Mouse (Mus musculus) limb, embryonic 10.5 days (tissue): Measurements from ENCODE around the gene R3hdm4. TPM values are rescaled to one million over a fixed set of nuclear protein-coding genes. Genes with fewer than 3 reads are reported as not detected.

Source experiments
- DNase-seq: peaks from one replicate; pipeline ENCODE4 v3.0.0-alpha.2; 2017; ENCODE audit warnings: low spot score
- H3K27ac ChIP-seq: fragments of 300-500 bp; sonication (generic); 2 replicates; pipeline ENCODE4 v1.5.1; 2016; ENCODE audit warnings: mild to moderate bottlenecking
- H3K27me3 ChIP-seq: fragments of 300-500 bp; sonication (generic); 2 replicates; pipeline ENCODE4 v1.6.1; 2016; ENCODE audit warnings: low read depth, mild to moderate bottlenecking; ENCODE audit not compliant: poor library complexity, severe bottlenecking
- H3K36me3 ChIP-seq: fragments of 300-500 bp; sonication (generic); 2 replicates; pipeline ENCODE4 v1.6.1; 2016; ENCODE audit warnings: mild to moderate bottlenecking, moderate library complexity
- H3K4me1 ChIP-seq: fragments of 300-500 bp; sonication (generic); 2 replicates; pipeline ENCODE4 v1.6.1; 2016
- H3K4me3 ChIP-seq: fragments of 300-500 bp; sonication (generic); 2 replicates; pipeline ENCODE4 v1.5.1; 2016; ENCODE audit warnings: mild to moderate bottlenecking, moderate library complexity
- H3K9me3 ChIP-seq: fragments of 300-500 bp; sonication (generic); replicated peaks from 2 replicates; pipeline ENCODE4 v1.6.1; 2016; ENCODE audit warnings: mild to moderate bottlenecking
- WGBS: fragments of 180-500 bp; shearing (Covaris S2); methylation state at CpG from one replicate; pipeline ENCODE4 v1.1.7; 2016; 5-methylcytosine and 5-hydroxymethylcytosine counted together
- microRNA-seq: library from miRNA; unstranded; fragments of <30 nt; microRNA quantifications from one replicate; pipeline ENCODE4, GENCODE M21; 2017
- polyA plus RNA-seq: library from polyadenylated mRNA; unstranded; fragments of >200 nt; fragmentation: Nextera tagmentation; extraction: Ambion mirVana; gene quantifications from 2 replicates; pipeline ENCODE4 v1.2.1, GENCODE M21; 2016

Gene R3hdm4
- polyA plus RNA-seq, 1 experiment from 2014 or later: 143 TPM

- H3K27me3 ChIP-seq: no peaks in the 10 kb centered on the region
- 46% methylated on average over 10 of the region's 10 CpGs for WGBS
- H3K4me1 ChIP-seq: peaks cover 31% of the 10 kb centered on the region
- DNase-seq: peak; percentile 53
- peaks cover 96% of the 10 kb centered on the region for H3K36me3 ChIP-seq
- H3K9me3 ChIP-seq: no peaks in the 10 kb centered on the region
- H3K27ac ChIP-seq: no peak overlapping the region
- H3K4me3 ChIP-seq: 0 out of 2 replicates have a peak overlapping the region, but pooled peaks have one; percentile 9
These were observed 56.4 kb downstream of the R3hdm4 start for GRCm38 (mm10) chr10:79864351-79865188.

GRCm38 (mm10) chr10:79862925-79863324 is 58.1 kb downstream of the R3hdm4 start:
- H3K4me1 ChIP-seq: peaks cover 38% of the 10 kb centered on the region
- no peaks in the 10 kb centered on the region for H3K9me3 ChIP-seq
- no peak for DNase-seq
- no peak overlapping the region for H3K4me3 ChIP-seq
- no peaks in the 10 kb centered on the region for H3K27me3 ChIP-seq
- WGBS: 82% methylated on average over 10 of the region's 10 CpGs
- H3K27ac ChIP-seq: no peak overlapping the region
- peaks cover 98% of the 10 kb centered on the region for H3K36me3 ChIP-seq

GRCm38 (mm10) chr10:79862049-79862788 is 58.8 kb downstream of the R3hdm4 start:
- 92% methylated on average over 23 of the region's 23 CpGs for WGBS
- no peak overlapping the region for H3K4me3 ChIP-seq

GRCm38 (mm10) chr10:79861230-79862048 is 59.6 kb downstream of the R3hdm4 start:
- H3K27me3 ChIP-seq: no peaks in the 10 kb centered on the region
- no peaks in the 10 kb centered on the region for H3K9me3 ChIP-seq
- no peak overlapping the region for H3K4me3 ChIP-seq
- no peak for DNase-seq
- H3K36me3 ChIP-seq: peaks cover 100% of the 10 kb centered on the region
- peaks cover 42% of the 10 kb centered on the region for H3K4me1 ChIP-seq
- WGBS: 86% methylated on average over 25 of the region's 25 CpGs
- no peak overlapping the region for H3K27ac ChIP-seq

More at GRCm38 (mm10) chr10:79862049-79862788, 58.8 kb downstream of the R3hdm4 start:
- no peaks in the 10 kb centered on the region for H3K9me3 ChIP-seq
- peaks cover 100% of the 10 kb centered on the region for H3K36me3 ChIP-seq
- H3K4me1 ChIP-seq: peaks cover 42% of the 10 kb centered on the region
- H3K27ac ChIP-seq: no peak overlapping the region
- no peaks in the 10 kb centered on the region for H3K27me3 ChIP-seq
- DNase-seq: no peak

- H3K4me1 ChIP-seq: peaks cover 46% of the 10 kb centered on the region
These were observed 60.7 kb downstream of the R3hdm4 start for GRCm38 (mm10) chr10:79860079-79860911.

More at GRCm38 (mm10) chr10:79860079-79860911, 60.7 kb downstream of the R3hdm4 start:
- H3K9me3 ChIP-seq: no peaks in the 10 kb centered on the region
- H3K27ac ChIP-seq: no peak overlapping the region
- DNase-seq: no peak
- no peaks in the 10 kb centered on the region for H3K27me3 ChIP-seq
- H3K4me3 ChIP-seq: peak overlapping the region; percentile 2; the same call in 1 of the 2 replicates
- WGBS: 91% methylated on average over 26 of the region's 26 CpGs
- H3K36me3 ChIP-seq: peaks cover 96% of the 10 kb centered on the region

Small RNAs within 50 kb of the gene (microRNA-seq; reads per million reads assigned to microRNA genes)
- gene Mir6910: 0.88 reads per million

Other genes starting within 250 kb of the R3hdm4 start
- 209 and 259 TPM in 2 replicates for gene Cdc34, start 239.0 kb downstream of the R3hdm4 start, polyA plus RNA-seq
- gene Gzmm, start 232.2 kb downstream of the R3hdm4 start, polyA plus RNA-seq: 0.76 and 0.94 TPM in 2 replicates
- 642 and 664 TPM in 2 replicates for gene Bsg, start 216.7 kb downstream of the R3hdm4 start, polyA plus RNA-seq
- 0.04 TPM in 1 of 2 replicates, not detected in the other for gene Hcn2, start 204.6 kb downstream of the R3hdm4 start, polyA plus RNA-seq
- gene Polrmt, start 174.6 kb downstream of the R3hdm4 start, polyA plus RNA-seq: 58.6 and 61.2 TPM in 2 replicates
- gene Fgf22, start 166.1 kb downstream of the R3hdm4 start, polyA plus RNA-seq: 0.28 and 0.65 TPM in 2 replicates
- 141 and 151 TPM in 2 replicates for gene Rnf126, start 154.3 kb downstream of the R3hdm4 start, polyA plus RNA-seq
- 1.8 and 2.3 TPM in 2 replicates for gene Fstl3, start 143.9 kb downstream of the R3hdm4 start, polyA plus RNA-seq
- gene Prss57, start 130.2 kb downstream of the R3hdm4 start, polyA plus RNA-seq: 0.19 TPM in 1 of 2 replicates, not detected in the other
- gene Palm, start 127.6 kb downstream of the R3hdm4 start, polyA plus RNA-seq: 121 and 126 TPM in 2 replicates
- gene Misp, start 100.2 kb downstream of the R3hdm4 start, polyA plus RNA-seq: 0.60 TPM in 1 of 2 replicates, not detected in the other
- 485 and 494 TPM in 2 replicates for gene Ptbp1, start 66.8 kb downstream of the R3hdm4 start, polyA plus RNA-seq
- gene Prtn3, start 46.7 kb downstream of the R3hdm4 start, polyA plus RNA-seq: 9.1 and 15.3 TPM in 2 replicates
- 108 and 140 TPM in 2 replicates for gene Plppr3, start 46.6 kb downstream of the R3hdm4 start, polyA plus RNA-seq
- gene Elane, start 35.0 kb downstream of the R3hdm4 start, polyA plus RNA-seq: not detected in 2 replicates
- not detected in 2 replicates for gene Cfd, start 30.4 kb downstream of the R3hdm4 start, polyA plus RNA-seq
- 63.6 and 67.1 TPM in 2 replicates for gene Med16, start 12.3 kb downstream of the R3hdm4 start, polyA plus RNA-seq
- not detected in 2 replicates for gene Gm26602, start 10.4 kb downstream of the R3hdm4 start, polyA plus RNA-seq
- gene Kiss1r, start 4.2 kb downstream of the R3hdm4 start, polyA plus RNA-seq: 0.31 and 0.49 TPM in 2 replicates
- 18.2 and 29.4 TPM in 2 replicates for gene Arid3a, start 5.8 kb upstream of the R3hdm4 start, polyA plus RNA-seq
- gene Wdr18, start 38.9 kb upstream of the R3hdm4 start, polyA plus RNA-seq: 174 and 201 TPM in 2 replicates
- gene Grin3b, start 49.5 kb upstream of the R3hdm4 start, polyA plus RNA-seq: 0.28 and 0.40 TPM in 2 replicates
- 14.9 and 16.4 TPM in 2 replicates for gene Tmem259, start 63.1 kb upstream of the R3hdm4 start, polyA plus RNA-seq
- 261 and 301 TPM in 2 replicates for gene Cnn2, start 67.4 kb upstream of the R3hdm4 start, polyA plus RNA-seq
- gene Abca7, start 75.3 kb upstream of the R3hdm4 start, polyA plus RNA-seq: 2.0 and 2.3 TPM in 2 replicates
- 14.9 and 15.5 TPM in 2 replicates for gene Arhgap45, start 95.4 kb upstream of the R3hdm4 start, polyA plus RNA-seq
- 319 and 357 TPM in 2 replicates for gene Polr2e, start 118.6 kb upstream of the R3hdm4 start, polyA plus RNA-seq
- gene Gpx4, start 126.0 kb upstream of the R3hdm4 start, polyA plus RNA-seq: 589 and 631 TPM in 2 replicates
- 17.1 and 18.4 TPM in 2 replicates for gene Sbno2, start 184.4 kb upstream of the R3hdm4 start, polyA plus RNA-seq
- gene Stk11, start 194.6 kb upstream of the R3hdm4 start, polyA plus RNA-seq: 16.1 and 17.0 TPM in 2 replicates
- gene Atp5d, start 217.4 kb upstream of the R3hdm4 start, polyA plus RNA-seq: 487 and 503 TPM in 2 replicates
- 3.3 and 4.7 TPM in 2 replicates for gene Cbarp, start 219.6 kb upstream of the R3hdm4 start, polyA plus RNA-seq
- 26.2 and 27.1 TPM in 2 replicates for gene Midn, start 227.1 kb upstream of the R3hdm4 start, polyA plus RNA-seq
- gene Cirbp, start 244.8 kb upstream of the R3hdm4 start, polyA plus RNA-seq: 90.7 and 129 TPM in 2 replicates